Mouse (Mus musculus): ENCODE measurements around the gene Zfp800.
A peak's percentile ranks its signal among the peaks of the same experiment; 100 is the strongest.

Zfp800 gene

GRCm38 (mm10) chr6:28309692-28310091, 88.1 kb downstream of the Zfp800 start:
- DNase-seq (ENCODE audit: low read depth, low spot score), result no peak

- no peak for DNase-seq (ENCODE audit: low read depth, low spot score)
Measured at GRCm38 (mm10) chr6:28308929-28309328, 88.9 kb downstream of the Zfp800 start.

- no peak for DNase-seq (ENCODE audit: low read depth, low spot score)
Measured at GRCm38 (mm10) chr6:28306702-28307101, 91.1 kb downstream of the Zfp800 start.

GRCm38 (mm10) chr6:28296306-28296705, 101.5 kb downstream of the Zfp800 start:
- DNase-seq (ENCODE audit: low read depth, low spot score), result no peak

- DNase-seq (ENCODE audit: low read depth, low spot score), result no peak
Measured at GRCm38 (mm10) chr6:28295581-28295980, 102.2 kb downstream of the Zfp800 start.

GRCm38 (mm10) chr6:28292810-28293209, 105.0 kb downstream of the Zfp800 start:
- DNase-seq (ENCODE audit: low read depth, low spot score), result no peak

GRCm38 (mm10) chr6:28279886-28280285, 117.9 kb downstream of the Zfp800 start:
- no peak for DNase-seq (ENCODE audit: low read depth, low spot score)

- peak; percentile 60 for DNase-seq (ENCODE audit: low read depth, low spot score)
Measured at GRCm38 (mm10) chr6:28262198-28262621, 135.6 kb downstream of the Zfp800 start.

- peak; percentile 91 for DNase-seq (ENCODE audit: low read depth, low spot score)
Measured at GRCm38 (mm10) chr6:28261307-28262197, 136.3 kb downstream of the Zfp800 start.

- peak; percentile 35 for DNase-seq (ENCODE audit: low read depth, low spot score)
Measured at GRCm38 (mm10) chr6:28260425-28261191, 137.2 kb downstream of the Zfp800 start.

- DNase-seq (ENCODE audit: low read depth, low spot score), result no peak
Measured at GRCm38 (mm10) chr6:28259750-28260149, 138.1 kb downstream of the Zfp800 start.

GRCm38 (mm10) chr6:28258440-28258839, 139.4 kb downstream of the Zfp800 start:
- no peak for DNase-seq (ENCODE audit: low read depth, low spot score)

- no peak for DNase-seq (ENCODE audit: low read depth, low spot score)
Measured at GRCm38 (mm10) chr6:28257772-28258171, 140.0 kb downstream of the Zfp800 start.

- no peak for DNase-seq (ENCODE audit: low read depth, low spot score)
Measured at GRCm38 (mm10) chr6:28252790-28253189, 145.0 kb downstream of the Zfp800 start.

- no peak for DNase-seq (ENCODE audit: low read depth, low spot score)
Measured at GRCm38 (mm10) chr6:28248211-28248610, 149.6 kb downstream of the Zfp800 start.

GRCm38 (mm10) chr6:28232618-28233361, 165.0 kb downstream of the Zfp800 start:
- no peak for DNase-seq (ENCODE audit: low read depth, low spot score)

- DNase-seq (ENCODE audit: low read depth, low spot score), result no peak
Measured at GRCm38 (mm10) chr6:28228085-28228484, 169.7 kb downstream of the Zfp800 start.

- no peak for DNase-seq (ENCODE audit: low read depth, low spot score)
Measured at GRCm38 (mm10) chr6:28221017-28221416, 176.8 kb downstream of the Zfp800 start.

- no peak for DNase-seq (ENCODE audit: low read depth, low spot score)
Measured at GRCm38 (mm10) chr6:28218386-28218785, 179.4 kb downstream of the Zfp800 start.

- DNase-seq (ENCODE audit: low read depth, low spot score), result peak; percentile 48
Measured at GRCm38 (mm10) chr6:28215268-28215954, 182.4 kb downstream of the Zfp800 start.

GRCm38 (mm10) chr6:28214658-28215267, 183.0 kb downstream of the Zfp800 start:
- DNase-seq (ENCODE audit: low read depth, low spot score), result no peak
